Mouse (Mus musculus): ENCODE results near the gene Ip6k1. TPM values are rescaled to one million over a fixed set of nuclear protein-coding genes. Genes with fewer than 3 reads are reported as not detected.
"Not testable (repeated sequence)": the region's sequence is repeated elsewhere in the genome, so short reads cannot be mapped to it uniquely, and the experiment has no call there.

Ip6k1 gene
- total and polyA plus RNA-seq, 2 experiments from 2014 or later, result 25.4 to 102 TPM

DNA sequence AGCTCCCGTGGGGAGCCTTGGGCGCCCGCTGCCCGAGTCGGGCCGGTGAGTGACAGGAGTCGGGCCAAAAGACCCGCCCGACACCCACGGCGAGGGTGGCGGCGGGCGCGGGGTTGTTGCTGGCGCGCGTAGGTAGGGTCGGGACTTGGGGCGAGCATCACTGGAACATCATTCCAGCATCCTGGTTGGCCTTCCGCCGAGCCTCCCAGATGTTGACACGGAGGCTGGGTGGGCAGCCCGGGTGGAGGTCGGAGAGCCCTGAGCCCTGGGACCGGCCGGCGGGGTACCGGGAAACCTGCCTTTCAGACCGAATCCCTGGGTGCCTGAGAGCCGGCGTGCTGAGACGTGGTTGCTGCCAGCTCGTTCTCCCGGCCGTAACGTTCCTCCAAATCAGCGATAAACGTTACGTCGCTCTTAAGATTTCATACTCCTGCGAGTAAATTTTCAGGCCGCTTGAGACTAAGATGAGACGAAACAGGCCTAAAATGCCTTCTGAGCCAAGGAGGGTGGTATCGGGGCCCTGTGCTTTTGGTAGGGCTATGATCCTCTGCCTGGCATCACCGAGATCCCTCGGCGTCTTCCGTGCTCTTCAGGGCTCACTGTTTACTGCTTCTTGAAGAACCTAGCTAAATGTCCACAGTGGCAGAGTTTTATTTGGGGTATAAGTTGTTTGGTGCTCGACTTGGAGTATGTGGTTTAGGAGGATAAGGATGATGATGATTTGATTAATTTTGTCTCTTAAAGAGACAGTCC, 653 bp downstream of the Ip6k1 start:
- H3K9ac ChIP-seq (replicated peaks; ENCODE audit: low read depth, low read length), result peak overlapping the region; percentile 95
- H3K4me1 ChIP-seq (ENCODE audit: control insufficient read depth, insufficient read depth), result peaks cover 20% of the 10 kb centered on the region
- peak overlapping the region; percentile 95 for H3K27ac ChIP-seq (ENCODE audit: low read depth)
- under 1% methylated on average over 49 of the region's 50 CpGs for WGBS
- peak overlapping the region; percentile 92 for H3K4me3 ChIP-seq (ENCODE audit: low read depth, low read length)
- DNase-seq (ENCODE audit: low spot score) (no peak), ATAC-seq (ENCODE audit: insufficient read depth, low read depth) (peak; percentile 32)
- TF ChIP-seq EP300 (IDR thresholded peaks at IDR 0.05; ENCODE audit: low read depth) (no peak), CTCF (IDR thresholded peaks at IDR 0.05; ENCODE audit: low read depth) (no peak)
- no peaks in the 10 kb centered on the region for H3K9me3 ChIP-seq (replicated peaks; ENCODE audit: control insufficient read depth, low read length)
- peak overlapping the region; percentile 79 for H3K4me2 ChIP-seq (ENCODE audit: low read depth, low read length)
- no peaks in the 10 kb centered on the region for H3K27me3 ChIP-seq (ENCODE audit: control insufficient read depth, insufficient read depth, low read length)
- no peaks in the 10 kb centered on the region for H3K36me3 ChIP-seq (replicated peaks; ENCODE audit: control insufficient read depth, insufficient read depth, low read length)

- Histone ChIP-seq H3K9me3 (replicated peaks; ENCODE audit: control insufficient read depth, low read length) (no peaks in the 10 kb centered on the region), H3K9ac (replicated peaks; ENCODE audit: low read depth, low read length) (peak overlapping the region; percentile 95), H3K4me1 (ENCODE audit: control insufficient read depth, insufficient read depth) (peaks cover 20% of the 10 kb centered on the region), H3K4me3 (ENCODE audit: low read depth, low read length) (peak overlapping the region; percentile 92), H3K4me2 (ENCODE audit: low read depth, low read length) (peak overlapping the region; percentile 79), H3K27ac (ENCODE audit: low read depth) (peak overlapping the region; percentile 95), H3K36me3 (replicated peaks; ENCODE audit: control insufficient read depth, insufficient read depth, low read length) (no peaks in the 10 kb centered on the region), H3K27me3 (ENCODE audit: control insufficient read depth, insufficient read depth, low read length) (no peaks in the 10 kb centered on the region)
- 17% methylated on average over 8 of the region's 8 CpGs for WGBS
- no peak for TF ChIP-seq CTCF (IDR thresholded peaks at IDR 0.05; ENCODE audit: low read depth)
- TF ChIP-seq EP300 (IDR thresholded peaks at IDR 0.05; ENCODE audit: low read depth), result no peak
- DNase-seq (ENCODE audit: low spot score) (no peak), ATAC-seq (ENCODE audit: insufficient read depth, low read depth) (no peak)
Observed at GRCm38 (mm10) chr9:108003531-108003890, 1.2 kb downstream of the Ip6k1 start.

GRCm38 (mm10) chr9:108008041-108008440, 5.7 kb downstream of the Ip6k1 start:
- WGBS, result 92% methylated on average over 5 of the region's 5 CpGs
- TF ChIP-seq EP300 (IDR thresholded peaks at IDR 0.05; ENCODE audit: low read depth) (no peak), CTCF (IDR thresholded peaks at IDR 0.05; ENCODE audit: low read depth) (no peak)
- peaks cover 11% of the 10 kb centered on the region; the same call in 1 of the 2 replicates for H3K36me3 ChIP-seq (replicated peaks; ENCODE audit: control insufficient read depth, insufficient read depth, low read length)
- no peaks in the 10 kb centered on the region for H3K9me3 ChIP-seq (replicated peaks; ENCODE audit: control insufficient read depth, low read length)
- H3K4me2 ChIP-seq (ENCODE audit: low read depth, low read length), result no peak overlapping the region
- no peaks in the 10 kb centered on the region for H3K27me3 ChIP-seq (ENCODE audit: control insufficient read depth, insufficient read depth, low read length)
- H3K4me3 ChIP-seq (ENCODE audit: low read depth, low read length), result no peak overlapping the region
- no peak for ATAC-seq (ENCODE audit: insufficient read depth, low read depth)
- no peak overlapping the region for H3K9ac ChIP-seq (replicated peaks; ENCODE audit: low read depth, low read length)
- no peak for DNase-seq (ENCODE audit: low spot score)
- no peak overlapping the region for H3K27ac ChIP-seq (ENCODE audit: low read depth)
- peaks cover 20% of the 10 kb centered on the region for H3K4me1 ChIP-seq (ENCODE audit: control insufficient read depth, insufficient read depth)

GRCm38 (mm10) chr9:108010385-108010784, 8.1 kb downstream of the Ip6k1 start:
- peaks cover under 1% of the 10 kb centered on the region for H3K4me1 ChIP-seq (ENCODE audit: control insufficient read depth, insufficient read depth)
- no peak overlapping the region for H3K4me2 ChIP-seq (ENCODE audit: low read depth, low read length)
- no peaks in the 10 kb centered on the region for H3K9me3 ChIP-seq (replicated peaks; ENCODE audit: control insufficient read depth, low read length)
- no peak overlapping the region for H3K27ac ChIP-seq (ENCODE audit: low read depth)
- no peak overlapping the region for H3K4me3 ChIP-seq (ENCODE audit: low read depth, low read length)
- no peak overlapping the region for H3K9ac ChIP-seq (replicated peaks; ENCODE audit: low read depth, low read length)
- no peak for DNase-seq (ENCODE audit: low spot score)
- TF ChIP-seq EP300 (IDR thresholded peaks at IDR 0.05; ENCODE audit: low read depth), result no peak
- no peak for TF ChIP-seq CTCF (IDR thresholded peaks at IDR 0.05; ENCODE audit: low read depth)
- no peaks in the 10 kb centered on the region for H3K27me3 ChIP-seq (ENCODE audit: control insufficient read depth, insufficient read depth, low read length)
- peaks cover 11% of the 10 kb centered on the region; the same call in 1 of the 2 replicates for H3K36me3 ChIP-seq (replicated peaks; ENCODE audit: control insufficient read depth, insufficient read depth, low read length)
- no peak for ATAC-seq (ENCODE audit: insufficient read depth, low read depth)

DNA sequence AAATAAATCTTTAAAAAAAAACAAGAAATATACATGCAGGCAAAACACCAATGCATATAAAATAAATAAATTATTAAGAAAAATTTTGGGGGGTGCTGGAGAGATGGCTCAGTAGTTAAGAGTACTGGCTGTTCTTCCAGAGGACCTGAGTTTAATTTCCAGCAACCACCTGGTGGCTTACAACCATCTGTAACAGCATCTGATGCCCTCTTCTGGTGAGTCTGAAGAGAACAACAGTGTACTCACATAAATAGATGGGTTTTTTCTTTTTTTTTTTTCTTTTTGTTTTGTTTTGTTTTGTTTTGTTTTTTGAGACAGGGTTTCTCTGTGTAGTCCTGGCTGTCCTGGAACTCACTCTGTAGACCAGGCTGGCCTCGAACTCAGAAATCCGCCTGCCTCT, 11.3 kb downstream of the Ip6k1 start:
- ATAC-seq (ENCODE audit: insufficient read depth, low read depth); H3K4me1 ChIP-seq (ENCODE audit: control insufficient read depth, insufficient read depth); H3K4me3 ChIP-seq (ENCODE audit: low read depth, low read length); H3K9ac ChIP-seq (replicated peaks; ENCODE audit: low read depth, low read length); H3K9me3 ChIP-seq (replicated peaks; ENCODE audit: control insufficient read depth, low read length); H3K27me3 ChIP-seq (ENCODE audit: control insufficient read depth, insufficient read depth, low read length); H3K27ac ChIP-seq (ENCODE audit: low read depth); H3K4me2 ChIP-seq (ENCODE audit: low read depth, low read length); DNase-seq (ENCODE audit: low spot score): not testable (repeated sequence)
- peaks cover 11% of the 10 kb centered on the region; the same call in 1 of the 2 replicates for H3K36me3 ChIP-seq (replicated peaks; ENCODE audit: control insufficient read depth, insufficient read depth, low read length)
- 100% methylated on average over 2 of the region's 2 CpGs for WGBS
- 0 out of 2 replicates have a peak, but pooled peaks have one; percentile 20 for TF ChIP-seq CTCF (IDR thresholded peaks at IDR 0.05; ENCODE audit: low read depth)

- no peak for ATAC-seq (ENCODE audit: insufficient read depth, low read depth)
- 79% methylated on average over 3 of the region's 3 CpGs for WGBS
- Histone ChIP-seq H3K36me3 (replicated peaks; ENCODE audit: control insufficient read depth, insufficient read depth, low read length) (peaks cover 8% of the 10 kb centered on the region; the same call in 1 of the 2 replicates), H3K27me3 (ENCODE audit: control insufficient read depth, insufficient read depth, low read length) (no peaks in the 10 kb centered on the region), H3K4me2 (ENCODE audit: low read depth, low read length) (no peak overlapping the region), H3K27ac (ENCODE audit: low read depth) (no peak overlapping the region), H3K9ac (replicated peaks; ENCODE audit: low read depth, low read length) (no peak overlapping the region), H3K9me3 (replicated peaks; ENCODE audit: control insufficient read depth, low read length) (no peaks in the 10 kb centered on the region), H3K4me3 (ENCODE audit: low read depth, low read length) (no peak overlapping the region), H3K4me1 (ENCODE audit: control insufficient read depth, insufficient read depth) (peaks cover 8% of the 10 kb centered on the region)
- no peak for DNase-seq (ENCODE audit: low spot score)
- no peak for TF ChIP-seq EP300 (IDR thresholded peaks at IDR 0.05; ENCODE audit: low read depth)
- TF ChIP-seq CTCF (IDR thresholded peaks at IDR 0.05; ENCODE audit: low read depth), result no peak
Observed at GRCm38 (mm10) chr9:108017127-108017526, 14.8 kb downstream of the Ip6k1 start.
